Mouse (Mus musculus): ENCODE measurements around the gene Anxa4. TPM values are rescaled to one million over a fixed set of nuclear protein-coding genes. Genes with fewer than 3 reads are reported as not detected.

Anxa4 gene
- polyA plus RNA-seq, 1 experiment from 2014 or later: 345 TPM

- ATAC-seq: no peak; the same call in 1 of the 2 replicates
- H3K27me3 ChIP-seq (replicated peaks): no peaks in the 10 kb centered on the region
- no peaks in the 10 kb centered on the region for H3K36me3 ChIP-seq
- WGBS: 50% methylated on average over 5 of the region's 5 CpGs
- H3K4me3 ChIP-seq (replicated peaks): peak overlapping the region; percentile 72; the same call in 1 of the 2 replicates
- no peak overlapping the region for H3K27ac ChIP-seq
- peak overlapping the region; percentile 91 for H3K4me2 ChIP-seq (replicated peaks)
- no peaks in the 10 kb centered on the region for H3K9me3 ChIP-seq
- peak overlapping the region; percentile 76; the same call in 1 of the 2 replicates for H3K9ac ChIP-seq
- H3K4me1 ChIP-seq (replicated peaks): peaks cover 4% of the 10 kb centered on the region; the same call in 1 of the 2 replicates
Measured at GRCm38 (mm10) chr6:86793957-86794356, 573 bp upstream of the Anxa4 start.

GRCm38 (mm10) chr6:86790351-86790943, 2.9 kb downstream of the Anxa4 start:
- Histone ChIP-seq H3K9ac (no peak overlapping the region), H3K4me1 (replicated peaks) (peaks cover 4% of the 10 kb centered on the region; the same call in 1 of the 2 replicates), H3K36me3 (no peaks in the 10 kb centered on the region), H3K9me3 (no peaks in the 10 kb centered on the region), H3K4me3 (replicated peaks) (no peak overlapping the region), H3K27ac (no peak overlapping the region), H3K4me2 (replicated peaks) (peak overlapping the region; percentile 91), H3K27me3 (replicated peaks) (no peaks in the 10 kb centered on the region)
- no peak for ATAC-seq
- 71% methylated on average over 10 of the region's 10 CpGs for WGBS

- Histone ChIP-seq H3K27ac (no peak overlapping the region), H3K9me3 (no peaks in the 10 kb centered on the region), H3K27me3 (replicated peaks) (no peaks in the 10 kb centered on the region), H3K9ac (no peak overlapping the region), H3K4me3 (replicated peaks) (no peak overlapping the region), H3K36me3 (no peaks in the 10 kb centered on the region), H3K4me1 (replicated peaks) (0 out of 2 replicates have a peak, but pooled peaks cover 4% of the 10 kb centered on the region), H3K4me2 (replicated peaks) (no peak overlapping the region)
- 87% methylated on average over 4 of the region's 4 CpGs for WGBS
- ATAC-seq: no peak
Measured at GRCm38 (mm10) chr6:86788242-86788641, 5.1 kb downstream of the Anxa4 start.

DNA sequence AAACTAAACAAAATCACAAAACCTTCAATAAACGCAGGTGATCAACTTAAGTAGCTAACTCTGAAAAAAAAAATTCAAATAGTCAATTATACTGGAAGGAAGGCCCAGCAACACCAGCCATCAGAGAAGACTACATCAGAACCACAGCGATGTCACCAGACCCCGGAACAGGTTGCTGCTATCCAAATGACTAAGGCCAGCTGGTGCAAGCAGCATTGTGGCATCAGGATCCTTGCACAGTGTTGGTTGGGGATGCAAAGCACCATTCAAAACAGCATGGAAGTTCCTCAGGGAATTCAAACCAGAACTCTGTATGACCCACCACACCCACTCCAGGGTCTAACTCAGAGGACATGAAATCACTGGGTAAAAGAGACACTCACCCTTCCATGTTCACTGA, 6.8 kb downstream of the Anxa4 start:
- Histone ChIP-seq H3K4me2 (replicated peaks) (no peak overlapping the region), H3K9ac (no peak overlapping the region), H3K27me3 (replicated peaks) (no peaks in the 10 kb centered on the region), H3K36me3 (no peaks in the 10 kb centered on the region), H3K4me1 (replicated peaks) (peaks cover 8% of the 10 kb centered on the region; the same call in 1 of the 2 replicates), H3K9me3 (no peaks in the 10 kb centered on the region), H3K27ac (no peak overlapping the region), H3K4me3 (replicated peaks) (no peak overlapping the region)
- WGBS: 94% methylated on average over 3 of the region's 3 CpGs
- no peak for ATAC-seq

DNA sequence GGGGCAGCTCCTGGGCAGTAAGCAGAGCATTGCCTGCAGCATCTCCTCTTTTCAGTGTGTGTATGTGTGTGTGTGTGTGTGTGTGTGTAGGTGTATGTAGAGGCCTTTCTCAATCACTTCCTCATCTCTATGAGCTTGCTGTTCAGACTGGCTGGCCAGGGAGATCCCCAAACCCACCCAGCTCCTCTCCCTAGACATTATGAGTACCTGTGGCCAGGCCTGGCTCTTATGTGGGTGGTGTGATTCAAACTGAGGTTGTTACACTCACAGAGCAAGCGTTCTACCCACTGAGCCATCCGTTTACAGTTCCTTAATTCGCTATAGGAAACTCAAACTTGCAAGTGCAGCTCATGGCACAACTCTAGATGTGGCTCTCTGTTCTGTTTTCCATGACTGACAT, 8.6 kb downstream of the Anxa4 start:
- Histone ChIP-seq H3K4me3 (replicated peaks) (no peak overlapping the region), H3K4me2 (replicated peaks) (no peak overlapping the region), H3K9me3 (no peaks in the 10 kb centered on the region), H3K27me3 (replicated peaks) (no peaks in the 10 kb centered on the region), H3K36me3 (no peaks in the 10 kb centered on the region), H3K9ac (no peak overlapping the region), H3K4me1 (replicated peaks) (peaks cover 11% of the 10 kb centered on the region; the same call in 1 of the 2 replicates), H3K27ac (no peak overlapping the region)
- 83% methylated on average over 3 of the region's 3 CpGs for WGBS
- no peak for ATAC-seq

- Histone ChIP-seq H3K4me2 (replicated peaks) (no peak overlapping the region), H3K27ac (0 out of 2 replicates have a peak overlapping the region, but pooled peaks have one; percentile 28)
- peak; percentile 79 for ATAC-seq
Measured at GRCm38 (mm10) chr6:86782342-86782741, 11.0 kb downstream of the Anxa4 start.

DNA sequence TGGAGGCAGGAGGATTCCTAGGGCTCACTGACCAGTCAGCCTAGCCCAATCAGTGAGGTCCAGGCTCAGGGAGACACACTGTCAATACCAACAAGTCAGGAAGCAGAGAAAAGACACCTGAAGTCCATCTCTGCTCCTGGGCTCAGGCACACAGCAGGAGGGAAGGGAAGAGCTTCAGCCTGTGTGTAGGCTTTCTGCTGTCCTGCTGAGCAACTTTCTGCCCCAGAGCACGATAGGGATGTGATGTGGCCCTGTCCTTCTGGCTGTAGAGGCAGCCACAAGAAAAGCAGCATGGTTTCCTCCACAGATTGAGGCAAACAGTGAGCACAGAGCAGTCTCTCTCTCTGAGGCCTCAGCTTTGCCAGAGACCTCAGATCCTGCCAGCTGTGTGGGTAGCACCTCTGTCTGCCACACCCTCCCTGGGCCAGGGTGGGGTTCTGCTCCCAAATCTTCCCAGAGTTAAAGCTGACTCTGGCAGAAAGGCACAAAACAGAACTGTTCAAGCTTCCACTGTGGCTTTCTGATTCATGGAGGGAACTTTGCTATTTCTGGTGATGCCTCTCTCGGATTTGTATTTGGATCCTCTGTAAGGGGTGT, 11.9 kb downstream of the Anxa4 start:
- H3K9me3 ChIP-seq: no peaks in the 10 kb centered on the region
- ATAC-seq: no peak
- 35% methylated on average over 2 of the region's 2 CpGs for WGBS
- H3K27me3 ChIP-seq (replicated peaks): no peaks in the 10 kb centered on the region
- H3K4me1 ChIP-seq (replicated peaks): peaks cover 7% of the 10 kb centered on the region; the same call in 1 of the 2 replicates
- H3K9ac ChIP-seq: no peak overlapping the region
- no peak overlapping the region for H3K27ac ChIP-seq
- no peak overlapping the region for H3K4me3 ChIP-seq (replicated peaks)
- no peaks in the 10 kb centered on the region for H3K36me3 ChIP-seq
- H3K4me2 ChIP-seq (replicated peaks): no peak overlapping the region

More at GRCm38 (mm10) chr6:86782342-86782741, 11.0 kb downstream of the Anxa4 start:
- Histone ChIP-seq H3K27me3 (replicated peaks) (no peaks in the 10 kb centered on the region), H3K9ac (no peak overlapping the region), H3K4me1 (replicated peaks) (peaks cover 7% of the 10 kb centered on the region; the same call in 1 of the 2 replicates), H3K36me3 (no peaks in the 10 kb centered on the region), H3K4me3 (replicated peaks) (no peak overlapping the region), H3K9me3 (no peaks in the 10 kb centered on the region)
- 65% methylated on average over 2 of the region's 3 CpGs for WGBS

DNA sequence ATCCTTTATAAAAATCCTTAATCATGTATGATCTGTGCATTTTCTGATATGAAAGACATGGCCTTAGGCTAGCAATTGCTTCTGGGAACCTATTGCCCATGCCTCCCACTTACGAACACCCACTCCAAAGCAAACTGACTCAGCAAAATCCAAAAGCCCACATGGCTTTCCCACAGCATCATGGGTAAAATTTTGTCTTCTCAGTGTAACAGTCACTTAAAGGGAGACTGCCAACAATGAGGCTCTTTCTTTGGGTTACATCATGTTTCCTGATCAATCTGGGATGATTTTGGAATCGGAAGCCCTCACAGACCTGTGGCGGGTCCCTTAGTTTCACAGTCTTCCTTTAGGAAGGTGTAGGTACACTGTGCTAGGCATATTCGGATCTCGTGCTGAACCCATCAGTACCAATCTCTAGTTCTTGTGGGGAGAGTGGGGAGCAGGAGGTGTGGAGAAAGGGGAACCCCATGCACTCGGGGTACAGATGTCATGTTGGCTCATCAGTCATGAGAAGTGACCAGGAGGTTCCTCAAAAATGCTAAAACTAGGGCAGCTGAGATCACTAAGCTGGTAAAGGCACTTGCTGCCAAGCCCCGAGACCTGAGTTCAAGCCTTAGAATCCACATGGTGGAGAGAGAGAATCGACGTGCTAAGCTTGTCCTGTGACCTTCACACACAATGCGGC, 14.3 kb downstream of the Anxa4 start:
- ATAC-seq: no peak
- Histone ChIP-seq H3K27me3 (replicated peaks) (no peaks in the 10 kb centered on the region), H3K9ac (no peak overlapping the region), H3K4me2 (replicated peaks) (no peak overlapping the region), H3K4me3 (replicated peaks) (no peak overlapping the region), H3K9me3 (no peaks in the 10 kb centered on the region), H3K27ac (no peak overlapping the region), H3K36me3 (no peaks in the 10 kb centered on the region), H3K4me1 (replicated peaks) (peaks cover 7% of the 10 kb centered on the region; the same call in 1 of the 2 replicates)
- WGBS: 90% methylated on average over 10 of the region's 10 CpGs

GRCm38 (mm10) chr6:86777181-86777580, 16.2 kb downstream of the Anxa4 start:
- no peaks in the 10 kb centered on the region for H3K9me3 ChIP-seq
- ATAC-seq: no peak
- H3K4me2 ChIP-seq (replicated peaks): no peak overlapping the region
- no peak overlapping the region for H3K4me3 ChIP-seq (replicated peaks)
- WGBS: 79% methylated on average over 3 of the region's 3 CpGs
- no peaks in the 10 kb centered on the region for H3K36me3 ChIP-seq
- H3K27me3 ChIP-seq (replicated peaks): no peaks in the 10 kb centered on the region
- no peak overlapping the region for H3K9ac ChIP-seq
- H3K27ac ChIP-seq: no peak overlapping the region
- peaks cover 4% of the 10 kb centered on the region; the same call in 1 of the 2 replicates for H3K4me1 ChIP-seq (replicated peaks)

DNA sequence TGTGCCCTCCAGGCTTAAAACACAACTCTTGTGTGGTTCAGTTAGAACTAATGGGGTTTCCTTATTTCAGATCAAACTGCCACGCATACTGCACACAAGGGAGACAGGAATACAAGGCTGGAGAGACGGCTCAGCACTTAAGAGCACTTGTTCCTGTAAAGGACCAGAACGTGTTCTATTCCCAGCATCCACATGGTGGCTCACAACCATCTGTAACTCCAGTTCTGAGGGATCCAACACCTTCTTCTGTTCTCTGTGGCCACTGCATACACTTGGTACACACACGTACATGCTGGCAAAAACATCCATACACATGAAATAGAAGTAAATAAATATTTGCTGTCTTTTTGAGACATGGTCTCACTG, 16.7 kb downstream of the Anxa4 start:
- no peak overlapping the region for H3K9ac ChIP-seq
- no peak overlapping the region for H3K4me2 ChIP-seq (replicated peaks)
- 62% methylated on average over 4 of the region's 4 CpGs for WGBS
- no peaks in the 10 kb centered on the region for H3K9me3 ChIP-seq
- no peak overlapping the region for H3K27ac ChIP-seq
- H3K27me3 ChIP-seq (replicated peaks): no peaks in the 10 kb centered on the region
- no peaks in the 10 kb centered on the region for H3K36me3 ChIP-seq
- ATAC-seq: no peak
- no peak overlapping the region for H3K4me3 ChIP-seq (replicated peaks)
- H3K4me1 ChIP-seq (replicated peaks): peaks cover 4% of the 10 kb centered on the region; the same call in 1 of the 2 replicates

GRCm38 (mm10) chr6:86776001-86776705, 17.2 kb downstream of the Anxa4 start:
- no peaks in the 10 kb centered on the region for H3K27me3 ChIP-seq (replicated peaks)
- H3K4me3 ChIP-seq (replicated peaks): no peak overlapping the region
- H3K27ac ChIP-seq: no peak overlapping the region
- no peak overlapping the region for H3K4me2 ChIP-seq (replicated peaks)
- no peaks in the 10 kb centered on the region for H3K36me3 ChIP-seq
- H3K4me1 ChIP-seq (replicated peaks): 0 out of 2 replicates have a peak, but pooled peaks cover 1% of the 10 kb centered on the region
- no peak overlapping the region for H3K9ac ChIP-seq
- WGBS: 84% methylated on average over 8 of the region's 8 CpGs
- no peak for ATAC-seq
- H3K9me3 ChIP-seq: no peaks in the 10 kb centered on the region

GRCm38 (mm10) chr6:86774937-86775336, 18.4 kb downstream of the Anxa4 start:
- H3K9ac ChIP-seq: no peak overlapping the region
- no peaks in the 10 kb centered on the region for H3K27me3 ChIP-seq (replicated peaks)
- H3K9me3 ChIP-seq: no peaks in the 10 kb centered on the region
- 54% methylated on average over 6 of the region's 6 CpGs for WGBS
- ATAC-seq: peak; percentile 79
- H3K4me3 ChIP-seq (replicated peaks): peak overlapping the region; percentile 1; the same call in 1 of the 2 replicates
- 0 out of 2 replicates have a peak, but pooled peaks cover 2% of the 10 kb centered on the region for H3K4me1 ChIP-seq (replicated peaks)
- no peak overlapping the region for H3K27ac ChIP-seq
- no peaks in the 10 kb centered on the region for H3K36me3 ChIP-seq
- peak overlapping the region; percentile 5; the same call in 1 of the 2 replicates for H3K4me2 ChIP-seq (replicated peaks)

Data from intestine, embryonic 15.5 days (tissue).